Mouse (Mus musculus) midbrain, embryonic 10.5 days (tissue): ENCODE measurements at regions not wholly inside any gene's neighbourhood (a gene's known extent, or its start where the extent isn't known, plus 50 kb on each side); places are given as distances from the start of the nearest gene placed in this dataset.

Source experiments
- DNase-seq: peaks from one replicate; pipeline ENCODE4 v3.0.0-alpha.2; 2017; ENCODE audit warnings: low spot score
- H3K27ac ChIP-seq: fragments of 300-500 bp; sonication (generic); replicated peaks from 2 replicates; pipeline ENCODE4 v1.5.1; 2016; ENCODE audit warnings: mild to moderate bottlenecking
- H3K27me3 ChIP-seq: fragments of 300-500 bp; sonication (generic); 2 replicates; pipeline ENCODE4 v1.6.1; 2016; ENCODE audit warnings: low read depth, mild to moderate bottlenecking; ENCODE audit not compliant: poor library complexity, severe bottlenecking
- H3K36me3 ChIP-seq: fragments of 300-500 bp; sonication (generic); 2 replicates; pipeline ENCODE4 v1.6.1; 2016; ENCODE audit warnings: mild to moderate bottlenecking, moderate library complexity
- H3K4me1 ChIP-seq: fragments of 300-500 bp; sonication (generic); 2 replicates; pipeline ENCODE4 v1.6.1; 2016
- H3K4me3 ChIP-seq: fragments of 300-500 bp; sonication (generic); 2 replicates; pipeline ENCODE4 v1.5.1; 2016; ENCODE audit warnings: mild to moderate bottlenecking, moderate library complexity
- H3K9me3 ChIP-seq: fragments of 300-500 bp; sonication (generic); replicated peaks from 2 replicates; pipeline ENCODE4 v1.6.1; 2016; ENCODE audit warnings: mild to moderate bottlenecking
- WGBS: fragments of 180-500 bp; shearing (Covaris S2); methylation state at CpG from one replicate; pipeline ENCODE4 v1.1.7; 2016; 5-methylcytosine and 5-hydroxymethylcytosine counted together

DNA sequence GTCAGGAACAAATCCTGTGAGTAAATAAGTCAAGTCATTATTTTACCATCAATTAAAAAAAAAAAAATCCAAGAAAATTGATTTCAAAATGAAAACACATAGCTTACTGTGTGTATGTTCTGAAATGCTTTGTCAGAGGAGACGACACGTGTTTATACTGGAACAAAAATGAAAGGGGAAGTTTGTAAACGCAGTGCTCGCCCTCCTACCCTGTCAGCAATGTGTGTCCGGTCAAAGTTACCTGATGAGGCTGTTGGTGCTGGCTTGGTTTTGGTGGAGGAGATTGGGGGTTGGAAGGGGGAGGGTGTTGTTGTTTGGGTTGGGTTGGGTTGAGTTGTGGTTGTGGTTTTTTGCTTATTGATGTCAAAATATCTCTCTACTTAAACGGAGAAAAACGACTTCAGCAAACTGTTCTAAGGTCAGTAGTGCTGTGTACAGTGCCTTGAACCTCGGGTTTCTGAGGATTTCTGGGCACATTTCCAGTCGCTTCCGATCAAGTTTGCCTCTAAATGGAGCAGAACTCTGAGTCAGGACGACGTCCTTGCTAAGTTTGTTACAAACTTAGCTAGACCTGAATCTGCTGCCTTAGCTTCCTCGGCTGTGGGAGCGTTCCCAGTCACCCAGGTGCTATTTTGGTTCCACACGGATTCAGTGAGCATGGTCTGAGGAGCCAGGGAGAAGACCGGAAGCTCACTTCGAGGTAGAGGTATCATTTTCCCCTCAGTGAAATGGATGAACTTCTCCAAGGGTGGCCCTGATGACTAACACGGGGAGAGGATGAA lies 111.6 kb upstream of the Frmd6 start:
- WGBS: 73% methylated on average over 18 of the region's 18 CpGs
- peaks cover 8% of the 10 kb centered on the region for H3K4me1 ChIP-seq
- DNase-seq: no peak
- no peaks in the 10 kb centered on the region for H3K9me3 ChIP-seq
- H3K4me3 ChIP-seq: no peak overlapping the region
- no peaks in the 10 kb centered on the region for H3K27me3 ChIP-seq
- H3K36me3 ChIP-seq: no peaks in the 10 kb centered on the region
- H3K27ac ChIP-seq: no peak overlapping the region

DNA sequence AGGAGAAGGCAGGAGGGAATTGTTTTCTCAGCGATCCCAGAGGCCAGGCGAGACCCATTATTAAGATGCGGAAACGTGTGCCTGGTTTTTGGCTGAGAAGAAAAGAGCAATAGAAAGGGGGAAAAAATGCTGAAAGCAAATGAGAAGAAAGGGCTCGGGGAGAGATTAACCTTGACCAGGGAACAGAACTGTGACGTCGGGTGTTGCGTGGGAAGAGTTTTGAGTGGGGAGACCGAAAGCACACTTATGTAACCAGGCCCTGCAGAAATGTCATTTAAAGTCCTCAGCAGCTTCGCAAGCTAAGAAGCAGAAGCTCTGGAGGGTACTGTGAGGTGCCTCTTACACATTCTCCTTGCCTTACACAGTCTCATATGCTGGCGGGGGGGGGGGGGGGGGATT lies 111.0 kb upstream of the Frmd6 start:
- no peaks in the 10 kb centered on the region for H3K27me3 ChIP-seq
- H3K27ac ChIP-seq: no peak overlapping the region
- WGBS: 47% methylated on average over 11 of the region's 11 CpGs
- no peak for DNase-seq
- no peaks in the 10 kb centered on the region for H3K9me3 ChIP-seq
- H3K4me3 ChIP-seq: no peak overlapping the region
- H3K4me1 ChIP-seq: peaks cover 8% of the 10 kb centered on the region
- H3K36me3 ChIP-seq: no peaks in the 10 kb centered on the region

GRCm38 (mm10) chr12:70715836-70716235 lies 109.5 kb upstream of the Frmd6 start:
- H3K4me1 ChIP-seq: peaks cover 8% of the 10 kb centered on the region
- H3K4me3 ChIP-seq: no peak overlapping the region
- no peak for DNase-seq
- WGBS: 84% methylated on average over 2 of the region's 2 CpGs
- no peaks in the 10 kb centered on the region for H3K27me3 ChIP-seq
- H3K9me3 ChIP-seq: no peaks in the 10 kb centered on the region
- H3K27ac ChIP-seq: no peak overlapping the region
- no peaks in the 10 kb centered on the region for H3K36me3 ChIP-seq

GRCm38 (mm10) chr12:70718602-70719001 lies 106.7 kb upstream of the Frmd6 start:
- H3K4me3 ChIP-seq: no peak overlapping the region
- no peak overlapping the region for H3K27ac ChIP-seq
- WGBS: 77% methylated on average over 1 of the region's 1 CpGs

DNA sequence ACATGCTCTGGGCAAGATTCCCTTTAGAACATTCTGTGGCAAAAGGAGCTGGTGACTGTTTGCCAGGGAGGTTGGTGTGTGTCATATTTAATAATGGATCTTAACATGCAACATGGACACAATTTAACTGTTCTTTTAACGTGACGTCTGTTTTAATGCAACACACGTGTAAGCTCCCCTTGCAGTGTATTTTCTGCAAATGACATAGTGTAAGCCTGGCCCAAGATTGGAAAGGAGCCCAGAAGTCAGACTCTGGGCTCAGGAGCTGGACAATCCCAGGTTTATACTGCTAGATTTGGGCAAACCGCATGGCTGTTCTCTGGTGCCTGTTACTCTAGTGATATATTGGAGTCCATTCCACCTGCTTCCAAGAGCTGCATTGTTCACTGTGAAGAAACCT lies 106.1 kb upstream of the Frmd6 start:
- Histone ChIP-seq H3K4me3 (no peak overlapping the region), H3K27me3 (no peaks in the 10 kb centered on the region), H3K4me1 (peaks cover 7% of the 10 kb centered on the region), H3K9me3 (no peaks in the 10 kb centered on the region), H3K36me3 (no peaks in the 10 kb centered on the region), H3K27ac (no peak overlapping the region)
- no peak for DNase-seq
- WGBS: 95% methylated on average over 4 of the region's 4 CpGs

More at GRCm38 (mm10) chr12:70718602-70719001, 106.7 kb upstream of the Frmd6 start:
- H3K27me3 ChIP-seq: no peaks in the 10 kb centered on the region
- no peak for DNase-seq
- no peaks in the 10 kb centered on the region for H3K36me3 ChIP-seq
- H3K9me3 ChIP-seq: no peaks in the 10 kb centered on the region
- H3K4me1 ChIP-seq: peaks cover 11% of the 10 kb centered on the region

DNA sequence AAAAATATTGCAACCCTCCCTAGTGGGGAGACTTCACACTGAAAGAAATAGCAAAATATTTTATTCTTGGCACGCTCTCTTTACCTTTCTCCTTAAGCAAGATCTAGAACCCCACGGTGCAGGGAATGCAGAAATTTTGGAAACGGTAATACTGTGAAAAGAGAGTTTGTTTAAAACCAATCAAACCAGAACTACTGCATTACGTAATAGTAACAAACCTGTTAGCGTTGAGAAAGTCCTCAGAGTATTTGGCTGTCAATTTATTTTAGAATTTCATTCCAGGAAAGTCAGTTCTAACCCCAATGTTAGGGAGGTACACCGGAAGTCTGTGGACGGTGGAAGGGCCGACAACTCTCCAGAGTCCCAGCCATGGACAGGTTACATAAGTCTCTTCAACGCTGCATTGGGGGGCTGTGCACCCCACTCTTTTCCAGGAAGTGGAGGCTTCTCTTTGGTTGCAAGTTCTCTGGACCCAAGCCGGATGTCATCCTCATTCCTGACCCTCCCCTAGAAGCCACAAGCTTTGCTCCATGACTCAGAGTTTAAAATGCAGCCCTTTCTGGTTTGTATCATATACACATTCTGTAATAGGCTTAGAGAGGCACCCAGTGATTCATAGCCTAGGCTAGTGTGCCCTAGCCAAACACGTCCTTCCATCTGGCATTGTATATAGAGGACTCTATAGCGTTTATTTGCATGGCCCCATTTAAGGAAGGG lies 105.0 kb upstream of the Frmd6 start:
- no peaks in the 10 kb centered on the region for H3K27me3 ChIP-seq
- H3K4me1 ChIP-seq: 0 out of 2 replicates have a peak, but pooled peaks cover 3% of the 10 kb centered on the region
- no peaks in the 10 kb centered on the region for H3K9me3 ChIP-seq
- 92% methylated on average over 12 of the region's 12 CpGs for WGBS
- H3K27ac ChIP-seq: no peak overlapping the region
- H3K36me3 ChIP-seq: no peaks in the 10 kb centered on the region
- H3K4me3 ChIP-seq: no peak overlapping the region
- no peak for DNase-seq

DNA sequence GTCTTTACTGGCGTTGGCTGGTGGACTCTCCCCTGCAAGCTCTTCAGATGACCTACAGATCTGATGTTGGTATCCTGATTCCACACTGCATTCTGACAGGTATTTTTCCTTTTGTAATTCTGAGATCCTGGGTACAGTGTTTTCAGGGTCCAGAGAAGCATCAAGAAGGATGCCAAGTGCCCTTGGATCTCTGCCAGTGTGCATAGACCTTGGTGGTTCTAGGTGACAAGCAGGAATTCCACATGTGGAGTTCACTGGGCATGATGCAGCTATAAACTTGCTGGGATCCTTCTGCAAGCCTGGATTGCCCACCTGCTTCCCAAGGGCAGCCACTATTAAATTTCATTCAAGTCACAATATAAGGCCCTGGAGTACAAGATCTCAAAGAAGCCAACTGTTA lies 100.0 kb upstream of the Frmd6 start:
- peaks cover 14% of the 10 kb centered on the region for H3K4me1 ChIP-seq
- DNase-seq: no peak
- no peak overlapping the region for H3K4me3 ChIP-seq
- H3K36me3 ChIP-seq: no peaks in the 10 kb centered on the region
- no peaks in the 10 kb centered on the region for H3K9me3 ChIP-seq
- 95% methylated on average over 1 of the region's 1 CpGs for WGBS
- no peak overlapping the region for H3K27ac ChIP-seq
- H3K27me3 ChIP-seq: no peaks in the 10 kb centered on the region

DNA sequence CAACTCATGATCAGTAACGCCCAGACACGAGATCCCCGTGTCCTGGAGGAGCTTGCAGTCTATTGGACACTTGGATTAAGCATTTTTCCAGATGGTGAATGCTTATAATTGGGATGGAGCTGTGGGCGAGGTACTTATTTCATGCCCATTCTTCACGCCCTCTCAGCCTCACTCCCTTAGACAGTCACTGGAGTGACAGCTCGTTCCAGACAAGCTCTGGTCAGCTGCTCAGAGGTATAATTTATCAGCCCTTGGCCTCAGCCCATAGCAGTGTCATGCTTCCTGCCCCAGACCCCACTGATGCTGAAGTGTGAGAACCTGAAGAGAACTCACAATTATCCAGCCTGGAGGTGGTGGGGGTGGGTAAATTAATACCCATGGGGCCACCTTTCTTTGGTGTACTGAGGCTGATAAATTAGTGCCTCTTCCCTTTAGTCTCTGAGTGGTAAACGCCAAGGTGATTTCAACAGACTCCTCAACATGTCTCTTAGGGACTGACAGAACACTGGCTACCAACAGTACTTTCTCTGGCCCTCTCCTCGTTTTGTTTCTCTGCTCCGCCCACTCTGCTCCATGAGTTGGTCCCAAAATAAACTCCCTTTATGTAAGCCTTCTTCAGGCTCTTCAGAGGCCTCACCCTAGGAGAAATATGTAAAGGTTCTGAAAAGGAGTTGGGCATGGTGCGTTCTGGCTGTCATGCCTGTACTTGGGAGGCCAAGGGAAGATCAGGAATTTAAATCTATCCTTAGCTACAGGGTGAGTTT lies 97.6 kb upstream of the Frmd6 start:
- H3K36me3 ChIP-seq: no peaks in the 10 kb centered on the region
- 81% methylated on average over 10 of the region's 10 CpGs for WGBS
- H3K9me3 ChIP-seq: no peaks in the 10 kb centered on the region
- no peak overlapping the region for H3K27ac ChIP-seq
- peaks cover 18% of the 10 kb centered on the region for H3K4me1 ChIP-seq
- DNase-seq: no peak
- no peak overlapping the region for H3K4me3 ChIP-seq
- no peaks in the 10 kb centered on the region for H3K27me3 ChIP-seq

DNA sequence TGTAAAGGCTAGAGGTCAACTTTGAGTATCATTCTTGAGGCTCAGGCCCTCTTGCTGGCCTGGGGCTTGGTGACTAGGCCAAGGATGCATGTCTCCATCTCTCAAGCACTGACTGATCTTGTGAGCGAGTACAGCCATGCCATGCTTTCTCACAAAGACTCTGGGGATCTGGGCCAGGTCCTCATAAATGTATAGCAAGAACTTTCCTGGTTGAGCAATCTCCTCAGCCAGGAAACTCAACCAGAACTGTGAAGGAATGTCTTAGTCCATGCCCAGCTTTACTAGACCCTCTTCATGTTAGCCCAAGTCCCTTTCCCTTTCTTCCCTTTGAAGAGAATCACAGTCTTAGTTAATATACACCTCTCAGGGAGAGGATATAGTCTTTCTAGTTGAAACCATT lies 96.9 kb upstream of the Frmd6 start:
- DNase-seq: no peak
- no peaks in the 10 kb centered on the region for H3K9me3 ChIP-seq
- peaks cover 18% of the 10 kb centered on the region for H3K4me1 ChIP-seq
- H3K27me3 ChIP-seq: no peaks in the 10 kb centered on the region
- no peak overlapping the region for H3K4me3 ChIP-seq
- 89% methylated on average over 1 of the region's 1 CpGs for WGBS
- H3K36me3 ChIP-seq: no peaks in the 10 kb centered on the region
- H3K27ac ChIP-seq: no peak overlapping the region

- peak; percentile 37 for DNase-seq
- no peak overlapping the region for H3K4me3 ChIP-seq
- 42% methylated on average over 6 of the region's 6 CpGs for WGBS
- H3K27me3 ChIP-seq: no peaks in the 10 kb centered on the region
- H3K27ac ChIP-seq: no peak overlapping the region
- no peaks in the 10 kb centered on the region for H3K36me3 ChIP-seq
- peaks cover 15% of the 10 kb centered on the region for H3K4me1 ChIP-seq
- H3K9me3 ChIP-seq: no peaks in the 10 kb centered on the region
Observed at GRCm38 (mm10) chr12:70729961-70730360, 95.4 kb upstream of the Frmd6 start.

DNA sequence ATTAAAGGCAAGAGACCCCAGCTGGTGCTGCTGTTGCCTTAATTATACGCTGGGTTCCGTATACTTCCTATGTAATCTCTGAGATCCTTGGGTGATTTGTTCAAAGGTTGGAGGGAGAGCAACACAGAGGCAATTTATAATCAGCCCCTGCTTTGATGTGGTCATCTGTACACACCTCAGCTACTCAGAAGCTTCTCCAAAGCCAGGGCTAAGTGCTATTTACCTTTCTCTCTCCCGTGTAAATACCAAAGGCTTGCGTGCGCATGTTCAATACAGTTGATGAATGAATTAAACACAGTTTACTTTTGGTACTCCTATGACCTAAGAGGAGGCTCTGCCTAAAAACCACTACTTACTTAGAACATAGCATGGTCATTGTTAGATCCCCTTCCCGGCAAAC lies 93.8 kb upstream of the Frmd6 start:
- no peak overlapping the region for H3K27ac ChIP-seq
- DNase-seq: no peak
- H3K9me3 ChIP-seq: no peaks in the 10 kb centered on the region
- no peaks in the 10 kb centered on the region for H3K27me3 ChIP-seq
- H3K4me3 ChIP-seq: no peak overlapping the region
- 89% methylated on average over 6 of the region's 6 CpGs for WGBS
- no peaks in the 10 kb centered on the region for H3K36me3 ChIP-seq
- peaks cover 15% of the 10 kb centered on the region for H3K4me1 ChIP-seq

DNA sequence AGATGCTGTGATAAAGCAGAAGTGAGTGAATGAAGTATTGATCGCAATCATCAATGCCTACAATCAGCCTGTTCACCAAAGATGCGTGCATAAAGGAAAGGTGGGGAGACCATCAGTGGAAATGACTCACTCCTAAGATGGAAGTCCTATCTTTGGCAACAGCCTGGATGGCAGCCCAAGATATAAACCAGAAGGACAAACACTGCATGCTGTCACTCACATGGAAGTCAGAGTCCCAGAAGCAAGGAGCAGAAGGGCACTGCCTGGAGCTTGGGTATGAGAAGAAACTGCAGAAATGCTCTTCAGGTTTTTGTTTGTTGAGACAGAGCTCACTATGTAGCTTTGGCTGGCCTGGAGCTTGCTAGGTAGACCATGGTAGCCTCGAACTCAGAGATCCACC lies 92.7 kb upstream of the Frmd6 start:
- H3K27ac ChIP-seq: no peak overlapping the region
- 86% methylated on average over 3 of the region's 3 CpGs for WGBS
- H3K4me3 ChIP-seq: no peak overlapping the region
- H3K36me3 ChIP-seq: no peaks in the 10 kb centered on the region
- no peaks in the 10 kb centered on the region for H3K27me3 ChIP-seq
- H3K4me1 ChIP-seq: peaks cover 15% of the 10 kb centered on the region
- no peaks in the 10 kb centered on the region for H3K9me3 ChIP-seq
- no peak for DNase-seq

DNA sequence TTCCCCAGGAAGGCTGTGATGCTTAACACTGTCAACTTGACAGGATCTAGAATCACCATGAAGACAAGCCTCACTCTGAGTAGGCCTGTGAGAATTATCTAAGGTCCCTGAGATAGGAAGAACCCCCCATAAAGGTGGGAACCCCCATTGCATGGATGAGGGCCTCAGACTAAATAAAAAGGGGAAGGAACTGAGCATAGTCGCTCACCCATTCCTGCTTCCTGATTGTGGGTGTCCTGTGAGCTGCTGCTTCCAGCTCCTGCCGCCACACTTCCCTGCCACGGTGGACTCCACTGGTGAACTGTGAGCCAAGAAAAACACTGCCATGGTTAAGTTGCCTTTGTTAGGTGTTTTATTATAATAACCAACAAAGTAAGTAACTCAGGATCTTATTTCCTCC lies 86.8 kb upstream of the Frmd6 start:
- H3K9me3 ChIP-seq: no peaks in the 10 kb centered on the region
- H3K27me3 ChIP-seq: no peaks in the 10 kb centered on the region
- WGBS: 88% methylated on average over 3 of the region's 3 CpGs
- no peak overlapping the region for H3K4me3 ChIP-seq
- H3K36me3 ChIP-seq: no peaks in the 10 kb centered on the region
- H3K4me1 ChIP-seq: no peaks in the 10 kb centered on the region
- DNase-seq: no peak
- no peak overlapping the region for H3K27ac ChIP-seq
